Mouse (Mus musculus) lung, adult 2 months (tissue): ENCODE data around the gene Fam160a1.

Source experiments
- CTCF ChIP-seq: fragments of 200-500 bp; IDR thresholded peaks from 2 replicates; pipeline ENCODE4 v1.5.1; 2011; ENCODE audit warnings: mild to moderate bottlenecking, low read length, control low read depth; ENCODE audit not compliant: insufficient read depth
- POLR2A ChIP-seq: fragments of 200-500 bp; IDR thresholded peaks from 2 replicates; pipeline ENCODE4 v1.6.1; 2011; ENCODE audit warnings: low read depth, mild to moderate bottlenecking, control low read depth, low read length, borderline replicate concordance; ENCODE audit errors: extremely low read depth

GRCm38 (mm10) chr3:85829047-85829446, 12.0 kb upstream of the Fam160a1 start:
- no peak for TF ChIP-seq CTCF
- TF ChIP-seq POLR2A, result no peak
